Mouse (Mus musculus) stomach, embryonic 14.5 days (tissue): ENCODE results near the gene Dzip3. TPM values are rescaled to one million over a fixed set of nuclear protein-coding genes. Genes with fewer than 3 reads are reported as not detected.

Experiments
- ATAC-seq: fragments of 200-750 bp; cut with Nextera tagmentation; 2 replicates; pipeline ENCODE4 v1.8.0; 2017; ENCODE audit warnings: low read depth, moderate TSS enrichment; ENCODE audit not compliant: insufficient number of reproducible peaks, insufficient read depth, low FRiP score
- H3K27ac ChIP-seq: fragments of 300-500 bp; sonication (generic); 2 replicates; pipeline ENCODE4 v1.5.1; 2014; ENCODE audit warnings: mild to moderate bottlenecking, low read length, moderate library complexity, mixed read lengths
- H3K27me3 ChIP-seq: fragments of 300-500 bp; sonication (generic); 2 replicates; pipeline ENCODE4 v1.6.1; 2014; ENCODE audit warnings: low read length, control low read depth, mixed read lengths; ENCODE audit not compliant: control insufficient read depth, insufficient read depth
- H3K36me3 ChIP-seq: fragments of 300-500 bp; sonication (generic); 2 replicates; pipeline ENCODE4 v1.6.1; 2014; ENCODE audit warnings: mild to moderate bottlenecking, control low read depth, low read length, moderate library complexity, mixed read lengths; ENCODE audit not compliant: control insufficient read depth, insufficient read depth
- H3K4me1 ChIP-seq: fragments of 300-500 bp; sonication (generic); 2 replicates; pipeline ENCODE4 v1.6.1; 2014; ENCODE audit warnings: low read length, control low read depth, mixed read lengths; ENCODE audit not compliant: control insufficient read depth, insufficient read depth
- H3K4me2 ChIP-seq: fragments of 300-500 bp; sonication (generic); replicated peaks from 2 replicates; pipeline ENCODE4 v1.6.1; 2014; ENCODE audit warnings: low read depth, low read length, control low read depth
- H3K4me3 ChIP-seq: fragments of 300-500 bp; sonication (generic); 2 replicates; pipeline ENCODE4 v1.5.1; 2014; ENCODE audit warnings: low read depth, low read length, control low read depth
- H3K9ac ChIP-seq: fragments of 300-500 bp; sonication (generic); replicated peaks from 2 replicates; pipeline ENCODE4 v1.6.1; 2014; ENCODE audit warnings: low read depth, mild to moderate bottlenecking, control low read depth, low read length, moderate library complexity, mixed read lengths
- H3K9me3 ChIP-seq: fragments of 300-500 bp; sonication (generic); 2 replicates; pipeline ENCODE4 v1.6.1; 2016; ENCODE audit warnings: low read depth, low read length, control low read depth; ENCODE audit not compliant: control insufficient read depth
- WGBS: fragments of 180-500 bp; shearing (Covaris S2); extraction: QIAGEN DNeasy Blood & Tissue Kit; methylation state at CpG from one replicate; pipeline ENCODE4 v1.1.7; 2014; 5-methylcytosine and 5-hydroxymethylcytosine counted together
- polyA plus RNA-seq: library from polyadenylated mRNA; unstranded; fragments of >200 nt; fragmentation: Nextera tagmentation; extraction: Ambion mirVana; gene quantifications from 2 replicates; pipeline ENCODE4 v1.2.1, GENCODE M21; 2014

The Dzip3 gene
- polyA plus RNA-seq, 1 experiment from 2014 or later: 40.6 TPM

- Histone ChIP-seq H3K36me3 (no peaks in the 10 kb centered on the region), H3K9ac (no peak overlapping the region), H3K27me3 (no peaks in the 10 kb centered on the region), H3K27ac (no peak overlapping the region), H3K4me3 (no peak overlapping the region), H3K4me2 (no peak overlapping the region), H3K4me1 (no peaks in the 10 kb centered on the region), H3K9me3 (no peaks in the 10 kb centered on the region)
- WGBS: 90% methylated on average over 3 of the region's 3 CpGs
- ATAC-seq: no peak
These were observed 80.8 kb downstream of the Dzip3 start for GRCm38 (mm10) chr16:48913206-48913605.

GRCm38 (mm10) chr16:48911184-48911583 is 82.8 kb downstream of the Dzip3 start:
- Histone ChIP-seq H3K36me3 (no peaks in the 10 kb centered on the region), H3K4me2 (no peak overlapping the region), H3K4me3 (no peak overlapping the region), H3K27ac (no peak overlapping the region), H3K9me3 (no peaks in the 10 kb centered on the region), H3K27me3 (no peaks in the 10 kb centered on the region), H3K4me1 (no peaks in the 10 kb centered on the region), H3K9ac (no peak overlapping the region)
- 81% methylated on average over 1 of the region's 1 CpGs for WGBS
- ATAC-seq: no peak

- no peak for ATAC-seq
- Histone ChIP-seq H3K9ac (no peak overlapping the region), H3K36me3 (no peaks in the 10 kb centered on the region), H3K9me3 (no peaks in the 10 kb centered on the region), H3K27ac (no peak overlapping the region), H3K4me2 (no peak overlapping the region), H3K4me3 (no peak overlapping the region), H3K27me3 (no peaks in the 10 kb centered on the region), H3K4me1 (no peaks in the 10 kb centered on the region)
- 79% methylated on average over 1 of the region's 1 CpGs for WGBS
These were observed 94.1 kb downstream of the Dzip3 start for GRCm38 (mm10) chr16:48899868-48900267.

GRCm38 (mm10) chr16:48890733-48891132 is 103.2 kb downstream of the Dzip3 start:
- Histone ChIP-seq H3K4me3 (no peak overlapping the region), H3K9ac (no peak overlapping the region), H3K9me3 (no peaks in the 10 kb centered on the region), H3K4me1 (no peaks in the 10 kb centered on the region), H3K4me2 (no peak overlapping the region), H3K27me3 (no peaks in the 10 kb centered on the region), H3K36me3 (no peaks in the 10 kb centered on the region), H3K27ac (no peak overlapping the region)
- WGBS: 15% methylated on average over 2 of the region's 2 CpGs
- ATAC-seq: no peak

Other genes starting within 250 kb of the Dzip3 start
- gene Trat1, start 222.1 kb downstream of the Dzip3 start, polyA plus RNA-seq: 0.27 TPM in 1 of 2 replicates, not detected in the other
- gene Retnlb, start 177.3 kb downstream of the Dzip3 start, polyA plus RNA-seq: 0.39 TPM in 1 of 2 replicates, not detected in the other
- gene Retnla, start 151.6 kb downstream of the Dzip3 start, polyA plus RNA-seq: 0.45 TPM in 1 of 2 replicates, not detected in the other
- gene Retnlg, start 121.5 kb downstream of the Dzip3 start, polyA plus RNA-seq: 0.78 and 1.2 TPM in 2 replicates
- gene Cip2a, start within 50 bp of the Dzip3 start, polyA plus RNA-seq: 34.9 and 35.4 TPM in 2 replicates
- gene Myh15, start 63.3 kb upstream of the Dzip3 start, polyA plus RNA-seq: not detected in 2 replicates